Mouse (Mus musculus): ENCODE measurements around the gene Rrm1. TPM values are rescaled to one million over a fixed set of nuclear protein-coding genes. Genes with fewer than 3 reads are reported as not detected.
A peak's percentile ranks its signal among the peaks of the same experiment; 100 is the strongest.

Rrm1 gene
- polyA plus RNA-seq, 1 experiment, result 157 TPM

- Histone ChIP-seq H3K9ac (ENCODE audit: low read depth, poor library complexity, severe bottlenecking) (no peak overlapping the region), H3K4me1 (ENCODE audit: control insufficient read depth, insufficient read depth, low read length) (no peaks in the 10 kb centered on the region)
- TF ChIP-seq POLR2A (IDR thresholded peaks at IDR 0.05; ENCODE audit: insufficient read depth, low read length) (no peak), CTCF (IDR thresholded peaks at IDR 0.05; ENCODE audit: low read depth, low read length) (no peak), EP300 (IDR thresholded peaks at IDR 0.05; ENCODE audit: insufficient read depth, low read depth, low read length) (no peak)
These were observed 66.6 kb downstream of the Rrm1 start for GRCm38 (mm10) chr7:102508066-102508465.

GRCm38 (mm10) chr7:102508666-102509065 lies 67.2 kb downstream of the Rrm1 start:
- Histone ChIP-seq H3K36me3 (ENCODE audit: control insufficient read depth, insufficient read depth, low read length, poor library complexity, severe bottlenecking) (no peaks in the 10 kb centered on the region), H3K9ac (ENCODE audit: low read depth, poor library complexity, severe bottlenecking) (no peak overlapping the region), H3K9me3 (replicated peaks; ENCODE audit: control insufficient read depth, insufficient read depth, low read length, poor library complexity, severe bottlenecking) (no peaks in the 10 kb centered on the region), H3K4me1 (ENCODE audit: control insufficient read depth, insufficient read depth, low read length) (no peaks in the 10 kb centered on the region), H3K4me3 (ENCODE audit: low read depth, low read length) (no peak overlapping the region), H3K27me3 (ENCODE audit: control insufficient read depth, insufficient read depth, low read length, poor library complexity, severe bottlenecking) (no peaks in the 10 kb centered on the region; the same call in 1 of the 2 replicates), H3K27ac (ENCODE audit: insufficient read depth, low read length) (no peak overlapping the region)
- no peak for TF ChIP-seq POLR2A (IDR thresholded peaks at IDR 0.05; ENCODE audit: insufficient read depth, low read length)

More at GRCm38 (mm10) chr7:102508066-102508465, 66.6 kb downstream of the Rrm1 start:
- Histone ChIP-seq H3K27ac (ENCODE audit: insufficient read depth, low read length) (no peak overlapping the region), H3K4me3 (ENCODE audit: low read depth, low read length) (no peak overlapping the region), H3K36me3 (ENCODE audit: control insufficient read depth, insufficient read depth, low read length, poor library complexity, severe bottlenecking) (no peaks in the 10 kb centered on the region), H3K9me3 (replicated peaks; ENCODE audit: control insufficient read depth, insufficient read depth, low read length, poor library complexity, severe bottlenecking) (no peaks in the 10 kb centered on the region), H3K27me3 (ENCODE audit: control insufficient read depth, insufficient read depth, low read length, poor library complexity, severe bottlenecking) (no peaks in the 10 kb centered on the region; the same call in 1 of the 2 replicates)

DNA sequence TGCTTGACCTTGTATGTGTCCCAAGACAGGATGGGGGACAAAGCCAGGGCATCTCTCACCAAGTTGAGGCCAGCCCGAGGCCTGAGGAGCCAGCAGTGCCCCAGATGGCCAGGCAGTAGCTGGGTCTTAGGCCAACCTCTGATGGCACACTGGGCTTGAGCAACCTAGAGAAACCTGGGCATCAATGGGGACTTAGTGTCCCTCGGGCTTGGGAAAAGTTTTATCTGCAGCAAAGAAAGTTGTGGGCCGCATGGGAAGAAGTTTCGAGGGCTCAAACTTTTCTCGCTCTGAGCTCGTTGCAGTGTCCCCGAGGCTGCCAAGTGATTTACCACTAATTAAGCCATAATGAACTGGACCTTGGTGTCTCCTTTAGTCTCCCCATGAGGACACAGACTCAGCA lies 68.2 kb downstream of the Rrm1 start:
- Histone ChIP-seq H3K27ac (ENCODE audit: insufficient read depth, low read length) (no peak overlapping the region), H3K36me3 (ENCODE audit: control insufficient read depth, insufficient read depth, low read length, poor library complexity, severe bottlenecking) (no peaks in the 10 kb centered on the region), H3K9ac (ENCODE audit: low read depth, poor library complexity, severe bottlenecking) (no peak overlapping the region), H3K4me3 (ENCODE audit: low read depth, low read length) (no peak overlapping the region), H3K27me3 (ENCODE audit: control insufficient read depth, insufficient read depth, low read length, poor library complexity, severe bottlenecking) (no peaks in the 10 kb centered on the region; the same call in 1 of the 2 replicates), H3K4me1 (ENCODE audit: control insufficient read depth, insufficient read depth, low read length) (no peaks in the 10 kb centered on the region), H3K9me3 (replicated peaks; ENCODE audit: control insufficient read depth, insufficient read depth, low read length, poor library complexity, severe bottlenecking) (no peaks in the 10 kb centered on the region)
- TF ChIP-seq CTCF (IDR thresholded peaks at IDR 0.05; ENCODE audit: low read depth, low read length), result no peak
- no peak for TF ChIP-seq EP300 (IDR thresholded peaks at IDR 0.05; ENCODE audit: insufficient read depth, low read depth, low read length)
- no peak for TF ChIP-seq POLR2A (IDR thresholded peaks at IDR 0.05; ENCODE audit: insufficient read depth, low read length)

DNA sequence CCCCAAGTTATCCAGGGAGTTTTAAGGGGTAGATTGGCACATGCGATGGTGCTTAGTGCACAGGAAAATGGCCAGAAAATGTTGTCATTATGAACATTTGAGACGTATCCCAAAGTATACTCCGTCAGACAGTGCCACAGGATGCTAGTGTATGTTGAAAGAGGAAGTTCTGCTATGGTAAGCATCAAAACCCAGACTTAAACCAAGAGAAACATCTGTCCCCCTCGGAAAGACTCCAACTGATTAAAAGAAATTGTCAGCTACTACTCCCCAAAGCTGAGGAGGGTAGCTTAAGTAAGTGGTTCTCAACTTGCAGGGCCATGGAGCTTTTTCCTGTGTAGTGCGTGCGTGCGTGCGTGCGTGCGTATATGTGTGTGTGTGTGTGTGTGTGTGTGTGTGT lies 70.4 kb downstream of the Rrm1 start:
- Histone ChIP-seq H3K27ac (ENCODE audit: insufficient read depth, low read length) (no peak overlapping the region), H3K4me3 (ENCODE audit: low read depth, low read length) (no peak overlapping the region), H3K9me3 (replicated peaks; ENCODE audit: control insufficient read depth, insufficient read depth, low read length, poor library complexity, severe bottlenecking) (no peaks in the 10 kb centered on the region), H3K9ac (ENCODE audit: low read depth, poor library complexity, severe bottlenecking) (no peak overlapping the region), H3K27me3 (ENCODE audit: control insufficient read depth, insufficient read depth, low read length, poor library complexity, severe bottlenecking) (no peaks in the 10 kb centered on the region; the same call in 1 of the 2 replicates), H3K36me3 (ENCODE audit: control insufficient read depth, insufficient read depth, low read length, poor library complexity, severe bottlenecking) (no peaks in the 10 kb centered on the region), H3K4me1 (ENCODE audit: control insufficient read depth, insufficient read depth, low read length) (no peaks in the 10 kb centered on the region)
- TF ChIP-seq CTCF (IDR thresholded peaks at IDR 0.05; ENCODE audit: low read depth, low read length) (no peak), POLR2A (IDR thresholded peaks at IDR 0.05; ENCODE audit: insufficient read depth, low read length) (no peak), EP300 (IDR thresholded peaks at IDR 0.05; ENCODE audit: insufficient read depth, low read depth, low read length) (no peak)

DNA sequence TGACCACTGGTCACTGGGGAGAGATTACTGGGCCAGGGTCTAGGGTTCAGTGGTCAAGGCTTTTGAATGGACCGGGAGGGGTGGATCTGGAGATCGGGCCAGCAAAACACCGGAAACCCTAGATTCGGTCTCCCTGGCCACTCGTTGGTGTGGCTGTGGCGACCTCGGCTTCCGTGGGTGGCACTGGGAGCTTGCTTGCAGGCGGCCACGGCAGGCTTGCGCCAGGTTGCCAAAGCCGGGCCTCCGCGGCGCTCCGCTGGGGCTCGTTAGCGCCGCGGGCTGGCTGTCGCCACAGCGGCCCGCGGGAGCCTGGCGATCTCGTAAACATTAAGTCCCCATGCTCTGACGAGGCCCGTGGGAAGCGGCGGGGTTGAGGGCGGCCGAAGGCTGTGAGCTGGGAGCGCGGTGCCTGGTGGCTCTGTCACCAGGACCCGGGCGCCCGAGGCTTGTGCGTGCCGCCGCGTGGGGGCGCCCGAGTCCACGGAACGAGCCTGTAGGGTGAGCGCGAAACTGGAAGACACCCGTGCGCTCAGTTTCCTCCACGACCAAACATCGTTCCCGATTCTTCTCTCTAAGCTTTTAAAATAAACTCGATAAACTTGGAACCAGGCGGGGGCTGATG lies 71.4 kb downstream of the Rrm1 start:
- Histone ChIP-seq H3K4me3 (ENCODE audit: low read depth, low read length) (peak overlapping the region; percentile 67), H3K9ac (ENCODE audit: low read depth, poor library complexity, severe bottlenecking) (peak overlapping the region; percentile 65), H3K36me3 (ENCODE audit: control insufficient read depth, insufficient read depth, low read length, poor library complexity, severe bottlenecking) (no peaks in the 10 kb centered on the region), H3K9me3 (replicated peaks; ENCODE audit: control insufficient read depth, insufficient read depth, low read length, poor library complexity, severe bottlenecking) (no peaks in the 10 kb centered on the region), H3K4me1 (ENCODE audit: control insufficient read depth, insufficient read depth, low read length) (no peaks in the 10 kb centered on the region), H3K27ac (ENCODE audit: insufficient read depth, low read length) (no peak overlapping the region), H3K27me3 (ENCODE audit: control insufficient read depth, insufficient read depth, low read length, poor library complexity, severe bottlenecking) (no peaks in the 10 kb centered on the region; the same call in 1 of the 2 replicates)
- TF ChIP-seq EP300 (IDR thresholded peaks at IDR 0.05; ENCODE audit: insufficient read depth, low read depth, low read length) (no peak), CTCF (IDR thresholded peaks at IDR 0.05; ENCODE audit: low read depth, low read length) (peak; percentile 71)

GRCm38 (mm10) chr7:102514144-102514543 lies 72.6 kb downstream of the Rrm1 start:
- Histone ChIP-seq H3K9ac (ENCODE audit: low read depth, poor library complexity, severe bottlenecking) (no peak overlapping the region), H3K36me3 (ENCODE audit: control insufficient read depth, insufficient read depth, low read length, poor library complexity, severe bottlenecking) (no peaks in the 10 kb centered on the region), H3K4me3 (ENCODE audit: low read depth, low read length) (no peak overlapping the region), H3K27me3 (ENCODE audit: control insufficient read depth, insufficient read depth, low read length, poor library complexity, severe bottlenecking) (no peaks in the 10 kb centered on the region; the same call in 1 of the 2 replicates), H3K4me1 (ENCODE audit: control insufficient read depth, insufficient read depth, low read length) (no peaks in the 10 kb centered on the region), H3K9me3 (replicated peaks; ENCODE audit: control insufficient read depth, insufficient read depth, low read length, poor library complexity, severe bottlenecking) (no peaks in the 10 kb centered on the region), H3K27ac (ENCODE audit: insufficient read depth, low read length) (no peak overlapping the region)
- TF ChIP-seq EP300 (IDR thresholded peaks at IDR 0.05; ENCODE audit: insufficient read depth, low read depth, low read length) (no peak), CTCF (IDR thresholded peaks at IDR 0.05; ENCODE audit: low read depth, low read length) (no peak), POLR2A (IDR thresholded peaks at IDR 0.05; ENCODE audit: insufficient read depth, low read length) (no peak)
